Mouse (Mus musculus): Measurements from ENCODE around the gene Entpd3.

Gene Entpd3

DNA sequence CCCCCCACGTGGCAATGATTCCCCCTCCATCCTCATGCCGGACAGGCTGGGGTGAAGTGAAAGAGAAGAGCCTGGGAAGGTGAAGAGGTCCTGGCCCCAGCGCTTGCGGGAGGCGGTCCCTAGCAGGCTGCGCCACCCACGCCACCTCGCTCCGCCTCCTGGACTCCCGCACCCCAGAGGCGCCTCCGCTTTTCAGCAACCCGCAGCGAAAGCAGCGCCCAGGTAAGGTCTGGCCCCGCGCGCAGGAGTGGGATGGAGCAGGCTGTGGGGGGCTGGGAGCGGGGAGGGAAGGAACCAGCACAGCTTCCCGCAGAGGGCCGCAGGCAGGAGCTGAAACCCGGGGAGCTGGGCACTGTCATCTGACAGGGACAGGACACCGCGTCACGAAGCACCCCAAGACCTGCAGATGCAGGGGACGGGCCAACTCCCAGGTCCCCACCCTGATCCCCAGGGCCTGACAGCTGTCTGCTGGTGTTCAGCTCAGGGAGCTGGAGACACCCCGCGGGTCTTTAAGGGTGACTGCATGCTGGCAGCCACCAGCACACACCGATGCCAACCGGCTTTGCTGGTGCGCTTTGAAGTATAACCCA, at the start of gene Entpd3:
Gene Entpd3, plus strand, starts transcription at position 157 of the 590 bp plus-strand sequence.
- peak; percentile 22 for DNase-seq (ENCODE audit: low spot score)

DNA sequence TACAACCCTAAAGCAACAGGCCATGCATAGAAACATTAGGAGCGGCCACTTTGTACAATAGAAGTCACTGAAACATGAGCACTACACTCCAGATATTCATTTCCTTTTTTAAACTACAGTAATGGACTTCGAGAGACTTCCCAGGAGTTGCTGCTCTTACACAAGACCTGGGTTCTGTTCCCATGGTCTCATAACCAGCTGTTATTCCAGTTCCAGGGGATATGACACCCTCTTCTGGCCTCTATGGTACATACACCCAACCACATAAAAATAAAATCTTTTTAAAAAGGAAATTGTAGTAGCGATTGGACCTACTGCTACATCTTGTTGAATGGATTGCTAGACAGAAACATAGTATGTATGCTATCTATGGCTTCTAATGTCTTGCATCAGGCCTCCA, 48.1 kb upstream of the Entpd3 start:
- no peak for DNase-seq (ENCODE audit: low spot score)

- peak; percentile 17 for DNase-seq (ENCODE audit: low spot score)
Observed at GRCm38 (mm10) chr9:120492010-120492399, 47.6 kb upstream of the Entpd3 start, which contains the start of gene Eif1b. Gene Eif1b, plus strand, starts transcription at chr9:120492232.

GRCm38 (mm10) chr9:120492400-120493351, 46.9 kb upstream of the Entpd3 start:
- DNase-seq (ENCODE audit: low spot score): peak; percentile 78

GRCm38 (mm10) chr9:120493781-120494180, 45.8 kb upstream of the Entpd3 start:
- DNase-seq (ENCODE audit: low spot score): no peak

GRCm38 (mm10) chr9:120496691-120497090, 42.9 kb upstream of the Entpd3 start:
- DNase-seq (ENCODE audit: low spot score): peak; percentile 73

DNA sequence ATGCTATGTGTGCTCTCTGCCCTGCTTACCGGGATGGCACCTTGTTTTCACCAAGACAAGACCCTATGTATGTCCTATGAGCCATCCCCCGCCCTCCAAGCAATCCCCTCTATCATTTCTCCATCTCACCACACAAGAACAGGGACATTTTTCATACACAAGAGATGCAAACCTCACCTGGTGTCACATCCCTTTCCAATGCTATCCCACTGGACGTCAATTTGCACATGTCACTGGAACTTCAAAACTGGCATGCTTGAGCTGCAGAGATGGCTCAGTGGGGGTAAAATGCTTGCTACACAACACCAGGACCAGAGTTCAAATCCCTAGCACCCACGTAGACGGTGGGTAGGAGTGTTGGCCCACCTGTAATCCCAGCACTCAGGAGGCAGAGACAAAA, 41.6 kb upstream of the Entpd3 start:
- DNase-seq (ENCODE audit: low spot score): no peak

- no peak for DNase-seq (ENCODE audit: low spot score)
Observed at GRCm38 (mm10) chr9:120501191-120501902, 38.3 kb upstream of the Entpd3 start.

- DNase-seq (ENCODE audit: low spot score): peak; percentile 81
Observed at GRCm38 (mm10) chr9:120502013-120502412, 37.6 kb upstream of the Entpd3 start.

GRCm38 (mm10) chr9:120504423-120504822, 35.2 kb upstream of the Entpd3 start:
- DNase-seq (ENCODE audit: low spot score): no peak

- DNase-seq (ENCODE audit: low spot score): peak; percentile 27
Observed at GRCm38 (mm10) chr9:120511781-120512180, 27.8 kb upstream of the Entpd3 start.

- DNase-seq (ENCODE audit: low spot score): no peak
Observed at GRCm38 (mm10) chr9:120516720-120517119, 22.9 kb upstream of the Entpd3 start.

GRCm38 (mm10) chr9:120518946-120519345, 20.7 kb upstream of the Entpd3 start:
- no peak for DNase-seq (ENCODE audit: low spot score)

- no peak for DNase-seq (ENCODE audit: low spot score)
Observed at GRCm38 (mm10) chr9:120519469-120520125, 20.0 kb upstream of the Entpd3 start.

- no peak for DNase-seq (ENCODE audit: low spot score)
Observed at GRCm38 (mm10) chr9:120521161-120521560, 18.5 kb upstream of the Entpd3 start.

- no peak for DNase-seq (ENCODE audit: low spot score)
Observed at GRCm38 (mm10) chr9:120527270-120527669, 12.3 kb upstream of the Entpd3 start.

DNA sequence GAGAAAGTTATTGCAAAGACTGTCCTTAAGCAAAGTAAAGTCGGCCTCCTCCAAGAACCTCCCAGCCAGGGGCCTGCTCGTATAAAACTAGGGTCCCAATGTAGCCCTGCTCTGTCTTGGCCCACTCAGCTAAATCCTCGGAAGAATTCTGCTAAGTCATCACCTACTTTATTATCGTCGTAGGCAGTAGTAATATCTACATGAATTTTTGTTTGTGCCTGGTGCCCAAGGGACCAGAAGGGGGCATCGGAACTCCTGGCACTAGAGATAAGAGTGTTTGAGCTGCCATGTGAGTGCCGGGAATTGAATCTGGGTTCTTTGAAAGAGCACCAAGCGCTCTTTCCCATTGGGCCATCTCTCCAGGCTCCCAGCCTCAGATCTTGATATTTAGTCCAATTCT, 11.7 kb upstream of the Entpd3 start:
- DNase-seq (ENCODE audit: low spot score): no peak

DNA sequence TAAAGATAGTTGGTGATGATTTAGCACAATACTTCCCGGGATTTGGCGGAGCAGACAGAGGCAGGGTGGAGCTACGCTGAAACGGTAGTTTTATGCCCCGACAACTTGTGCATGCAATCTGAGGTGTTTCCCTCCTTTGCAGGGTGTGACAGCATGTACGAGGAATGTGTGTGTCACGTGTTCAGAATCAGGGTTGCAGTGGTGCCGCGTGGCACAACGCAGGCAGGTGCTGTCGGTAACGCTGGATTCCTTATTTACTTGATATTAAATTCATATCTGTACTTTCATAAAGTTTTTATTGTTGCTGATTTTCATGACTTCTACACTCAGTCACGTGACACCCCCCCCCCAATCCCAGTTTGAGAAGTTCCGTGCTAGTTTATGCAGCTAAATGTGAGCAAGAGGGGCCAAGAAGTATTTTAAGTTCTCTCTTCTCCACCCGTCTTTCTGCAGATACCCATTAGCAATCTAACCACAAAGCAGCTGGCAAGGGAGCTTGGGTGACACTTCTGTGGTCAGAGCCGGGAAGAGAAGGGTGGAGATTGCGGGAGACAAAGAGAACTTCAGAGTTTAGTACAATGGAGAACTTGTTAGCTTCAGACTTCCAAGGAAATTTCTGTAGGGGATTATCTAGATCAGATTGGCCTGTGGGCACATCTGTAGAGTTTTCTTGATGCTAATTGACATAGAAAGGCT, 10.7 kb upstream of the Entpd3 start:
- DNase-seq (ENCODE audit: low spot score): no peak

DNA sequence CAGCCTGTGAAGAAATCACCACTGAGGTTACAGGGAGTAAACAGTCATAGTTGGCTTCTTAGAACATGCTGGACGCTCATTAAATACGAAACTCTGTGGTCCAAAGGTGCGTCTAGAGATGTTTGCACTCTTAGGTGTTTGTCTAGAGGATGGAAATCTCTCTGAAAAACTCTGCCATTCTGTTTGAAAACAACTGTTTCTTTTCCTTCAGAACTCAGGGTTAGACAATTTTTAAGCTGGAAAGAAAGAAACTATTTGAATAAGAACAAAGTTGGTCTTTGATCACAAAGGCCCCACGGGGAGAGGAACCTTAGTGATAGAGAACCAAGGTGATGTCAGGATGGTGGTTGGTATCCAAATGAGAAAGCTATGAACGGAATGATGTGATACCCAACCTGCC, 9.1 kb upstream of the Entpd3 start:
- DNase-seq (ENCODE audit: low spot score): no peak

GRCm38 (mm10) chr9:120532062-120532461, 7.6 kb upstream of the Entpd3 start:
- DNase-seq (ENCODE audit: low spot score): no peak

GRCm38 (mm10) chr9:120532691-120533090, 6.9 kb upstream of the Entpd3 start:
- DNase-seq (ENCODE audit: low spot score): no peak

All from urinary bladder, postnatal 14 days (tissue).